Mouse (Mus musculus): ENCODE data around the gene Med21. TPM values are rescaled to one million over a fixed set of nuclear protein-coding genes. Genes with fewer than 3 reads are reported as not detected.
A peak's percentile ranks its signal among the peaks of the same experiment; 100 is the strongest.

Med21 gene
- 133 and 140 TPM in 2 replicates for polyA plus RNA-seq (2015; fragmentation: Nextera tagmentation; extraction: Ambion mirVana)

DNA sequence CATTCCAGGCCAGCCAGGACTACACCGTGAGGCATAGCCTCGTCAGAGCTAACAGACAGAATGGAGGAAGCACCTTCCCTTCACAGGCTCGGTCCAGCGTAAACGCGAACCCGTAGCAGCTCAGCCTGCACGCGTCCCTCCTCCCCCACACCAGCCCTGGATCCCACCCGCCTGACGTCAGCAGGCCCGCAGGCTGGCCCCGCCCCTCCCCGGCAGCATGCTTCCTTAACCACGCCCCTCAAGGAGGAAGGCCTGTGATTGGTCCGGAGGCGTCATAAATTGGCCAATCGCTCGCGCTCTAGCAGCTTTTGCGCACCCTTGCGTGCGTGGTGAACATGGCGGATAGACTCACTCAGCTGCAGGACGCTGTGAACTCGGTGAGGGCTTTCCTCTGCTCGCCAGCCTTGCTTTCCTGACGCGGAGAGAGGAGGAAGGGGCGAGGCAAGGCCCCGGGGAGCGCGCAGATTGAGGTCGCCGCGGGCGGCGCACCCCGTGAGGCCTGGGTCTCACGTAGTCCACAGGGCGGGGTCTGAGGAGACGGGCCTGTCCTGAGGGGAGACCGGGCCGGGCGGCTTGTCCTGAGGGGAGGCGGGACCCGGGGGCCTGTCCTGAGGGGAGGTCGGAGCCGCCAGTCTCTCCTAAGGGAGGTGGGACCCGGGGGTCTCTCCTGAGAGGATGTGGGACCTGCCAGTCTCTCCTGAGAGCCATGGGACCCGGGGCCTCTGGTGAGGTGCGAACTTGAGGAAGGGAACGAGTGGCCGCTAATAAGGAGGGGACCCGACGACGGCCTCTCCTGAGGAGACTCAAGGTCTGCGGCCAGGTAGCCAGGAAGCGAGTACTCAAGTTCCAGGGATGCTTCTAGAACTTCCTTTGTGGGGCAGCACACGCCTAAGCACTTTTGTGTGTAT is at the start of gene Med21, which contains the start of gene Tm7sf3:
Gene Med21 (plus strand): TSS at position 272 of the 908 bp plus-strand sequence.
Gene Tm7sf3 (minus strand): TSS at position 549 of the 908 bp plus-strand sequence.
- H3K27ac ChIP-seq = peak within 1 kb of the TSS; percentile 96
- H3K9ac ChIP-seq = peak within 1 kb of the TSS; percentile 92
- peak within 1 kb of the TSS; percentile 70 for H3K4me2 ChIP-seq
- H3K4me3 ChIP-seq (replicated peaks) = peak within 1 kb of the TSS; percentile 90
- peaks cover 6% of the 10 kb centered on the region; the same call in 1 of the 2 replicates for H3K4me1 ChIP-seq
- ATAC-seq (ENCODE audit: insufficient read depth, low FRiP score, low read depth) = peak; percentile 93
- H3K36me3 ChIP-seq = no peaks in the 10 kb centered on the region
- H3K27me3 ChIP-seq (replicated peaks) = no peaks in the 10 kb centered on the region
- under 1% methylated on average over 58 of the region's 60 CpGs for WGBS
- H3K9me3 ChIP-seq = no peaks in the 10 kb centered on the region

DNA sequence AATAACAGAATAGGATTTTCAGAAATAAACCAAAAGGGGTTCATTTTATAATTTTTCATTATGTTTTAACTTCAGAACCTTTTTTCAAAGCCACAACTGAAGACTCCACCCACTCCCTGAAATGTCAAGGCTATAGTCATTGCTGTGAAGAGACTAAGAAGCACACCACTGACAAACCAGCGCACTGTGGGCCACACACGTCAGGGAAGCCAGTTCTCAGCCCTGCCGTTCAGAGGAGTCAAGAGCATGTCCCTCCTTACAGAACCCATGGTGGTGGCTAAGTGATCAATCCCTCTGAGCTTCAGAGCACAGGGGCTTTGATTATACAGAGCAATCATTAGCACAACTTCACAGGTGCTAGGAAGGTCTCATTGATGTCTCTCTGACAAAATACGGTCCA is 39.7 kb upstream of the Med21 start:
- no peak overlapping the region for H3K27ac ChIP-seq
- 83% methylated on average over 4 of the region's 4 CpGs for WGBS
- H3K4me1 ChIP-seq = no peaks in the 10 kb centered on the region
- no peak overlapping the region for H3K9ac ChIP-seq
- no peaks in the 10 kb centered on the region for H3K27me3 ChIP-seq (replicated peaks)
- no peak overlapping the region for H3K4me3 ChIP-seq (replicated peaks)
- no peak overlapping the region for H3K4me2 ChIP-seq
- H3K36me3 ChIP-seq = peaks cover 31% of the 10 kb centered on the region
- H3K9me3 ChIP-seq = no peaks in the 10 kb centered on the region
- no peak for ATAC-seq (ENCODE audit: insufficient read depth, low FRiP score, low read depth)

DNA sequence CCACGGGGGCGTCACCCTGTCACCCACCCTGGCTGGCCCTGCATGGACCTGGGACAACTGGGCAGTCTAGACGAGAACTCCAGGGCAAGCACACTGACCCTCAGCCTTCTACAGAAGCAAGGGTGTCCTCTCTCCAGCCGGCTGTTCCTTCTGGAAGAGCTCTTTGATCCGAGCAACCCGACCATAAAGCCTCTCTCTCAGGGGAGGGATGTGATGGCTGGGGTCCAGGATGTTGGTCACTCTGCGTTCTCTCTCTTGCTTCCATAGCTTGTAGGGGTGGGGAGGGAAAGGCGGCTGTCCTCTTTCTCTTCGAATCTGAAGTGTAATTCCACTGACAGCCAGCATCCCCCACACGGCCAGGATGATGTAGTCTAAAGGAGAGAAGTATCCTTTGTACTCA is 38.7 kb upstream of the Med21 start:
- Histone ChIP-seq H3K9me3 (no peaks in the 10 kb centered on the region), H3K4me1 (no peaks in the 10 kb centered on the region), H3K27ac (no peak overlapping the region), H3K4me2 (no peak overlapping the region), H3K9ac (no peak overlapping the region), H3K36me3 (peaks cover 31% of the 10 kb centered on the region), H3K4me3 (replicated peaks) (no peak overlapping the region), H3K27me3 (replicated peaks) (no peaks in the 10 kb centered on the region)
- ATAC-seq (ENCODE audit: insufficient read depth, low FRiP score, low read depth) = no peak
- 85% methylated on average over 10 of the region's 10 CpGs for WGBS

DNA sequence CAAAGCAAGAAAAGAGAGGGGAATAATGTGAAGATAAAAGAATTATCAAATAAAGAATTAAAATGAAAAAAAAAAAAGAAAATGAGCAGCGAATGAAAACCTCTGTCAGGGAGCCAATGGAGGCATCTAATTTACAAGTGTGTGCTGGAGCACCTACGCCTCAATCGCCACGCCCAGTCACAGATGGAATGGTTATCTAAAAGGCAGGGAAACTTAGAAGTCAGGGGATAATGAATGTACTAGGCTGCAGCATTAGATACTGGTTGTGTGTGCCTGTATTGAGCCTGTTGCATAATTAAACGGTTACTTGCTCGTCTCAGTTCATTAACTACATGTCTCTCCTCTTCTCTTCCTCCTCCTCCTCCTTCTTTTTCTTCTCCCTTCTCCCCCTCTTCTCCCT is 31.0 kb upstream of the Med21 start:
- Histone ChIP-seq H3K27ac (no peak overlapping the region), H3K27me3 (replicated peaks) (no peaks in the 10 kb centered on the region), H3K4me1 (no peaks in the 10 kb centered on the region), H3K4me2 (no peak overlapping the region), H3K36me3 (peaks cover 9% of the 10 kb centered on the region; the same call in 1 of the 2 replicates), H3K4me3 (replicated peaks) (no peak overlapping the region), H3K9ac (no peak overlapping the region), H3K9me3 (no peaks in the 10 kb centered on the region)
- 80% methylated on average over 6 of the region's 6 CpGs for WGBS
- ATAC-seq (ENCODE audit: insufficient read depth, low FRiP score, low read depth) = peak; percentile 83

DNA sequence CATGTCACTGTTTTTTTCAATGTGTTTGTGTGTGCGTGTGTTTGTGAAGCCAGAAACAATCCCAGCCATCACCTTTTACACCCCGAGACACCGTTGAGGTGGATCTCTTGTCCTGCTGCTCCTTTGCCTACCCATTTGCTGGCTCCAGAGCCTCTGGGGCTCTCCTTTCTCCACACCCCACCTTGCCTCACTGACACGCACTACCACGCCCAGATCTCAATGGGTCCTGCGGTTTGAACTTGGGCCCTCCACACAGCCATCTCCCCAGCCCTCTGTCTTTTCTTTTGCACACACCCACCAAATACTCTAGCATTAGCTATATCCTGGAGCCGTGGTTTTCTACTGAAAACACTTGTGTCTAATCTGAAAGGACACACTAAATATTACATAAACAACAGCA is 30.4 kb upstream of the Med21 start:
- H3K36me3 ChIP-seq = peaks cover 9% of the 10 kb centered on the region; the same call in 1 of the 2 replicates

DNA sequence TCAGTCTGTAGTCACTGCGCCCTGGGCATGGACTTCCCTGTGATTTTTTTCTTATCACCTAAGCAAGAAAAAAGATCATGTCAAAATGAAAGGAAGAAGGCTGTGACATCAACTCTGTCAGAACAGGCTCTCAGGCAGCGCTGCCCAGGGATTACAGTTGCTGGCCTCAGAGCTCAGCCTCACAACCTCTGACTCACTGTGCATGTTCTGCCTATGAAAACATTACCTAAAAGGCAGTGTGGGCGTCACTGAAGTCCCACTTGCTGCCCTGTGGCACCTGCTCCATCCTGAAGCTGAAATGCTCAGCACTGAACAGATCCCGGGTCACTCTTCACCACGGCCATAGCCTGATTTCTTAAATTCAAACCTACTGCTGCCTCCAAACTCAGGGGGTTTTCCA is 29.6 kb upstream of the Med21 start:
- peaks cover 3% of the 10 kb centered on the region; the same call in 1 of the 2 replicates for H3K36me3 ChIP-seq
- no peak for ATAC-seq (ENCODE audit: insufficient read depth, low FRiP score, low read depth)
- H3K9me3 ChIP-seq = no peaks in the 10 kb centered on the region
- H3K4me2 ChIP-seq = no peak overlapping the region
- WGBS = 95% methylated on average over 5 of the region's 5 CpGs
- no peak overlapping the region for H3K4me3 ChIP-seq (replicated peaks)
- no peaks in the 10 kb centered on the region for H3K4me1 ChIP-seq
- no peak overlapping the region for H3K9ac ChIP-seq
- H3K27ac ChIP-seq = no peak overlapping the region
- H3K27me3 ChIP-seq (replicated peaks) = no peaks in the 10 kb centered on the region

More for the DNA sequence above, 30.4 kb upstream of the Med21 start:
- Histone ChIP-seq H3K4me1 (no peaks in the 10 kb centered on the region), H3K9me3 (no peaks in the 10 kb centered on the region), H3K4me3 (replicated peaks) (no peak overlapping the region), H3K4me2 (no peak overlapping the region), H3K9ac (no peak overlapping the region), H3K27me3 (replicated peaks) (no peaks in the 10 kb centered on the region), H3K27ac (no peak overlapping the region)
- 86% methylated on average over 7 of the region's 7 CpGs for WGBS
- peak; percentile 85 for ATAC-seq (ENCODE audit: insufficient read depth, low FRiP score, low read depth)

DNA sequence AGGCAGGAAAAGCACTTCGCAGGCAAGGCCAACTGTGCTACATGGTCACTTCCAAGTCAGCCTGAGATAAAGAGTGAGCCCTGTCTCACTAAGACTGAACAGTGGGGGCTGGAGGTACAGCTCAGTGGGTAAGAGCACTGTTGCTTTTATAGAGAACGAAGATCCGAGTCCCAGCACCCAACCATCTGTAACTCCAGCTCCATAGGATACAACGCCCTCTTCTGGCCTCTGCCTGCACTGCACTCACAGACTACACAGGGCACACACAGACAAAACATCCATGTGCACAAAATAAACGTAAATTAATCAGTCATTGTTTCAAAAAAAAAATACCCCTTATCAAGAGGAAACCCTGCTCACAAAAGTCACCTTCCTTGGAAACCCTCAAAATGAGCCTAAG is 28.4 kb upstream of the Med21 start:
- Histone ChIP-seq H3K4me3 (replicated peaks) (no peak overlapping the region), H3K36me3 (peaks cover 11% of the 10 kb centered on the region), H3K4me2 (no peak overlapping the region), H3K4me1 (no peaks in the 10 kb centered on the region), H3K9ac (no peak overlapping the region), H3K9me3 (no peaks in the 10 kb centered on the region), H3K27me3 (replicated peaks) (no peaks in the 10 kb centered on the region), H3K27ac (no peak overlapping the region)
- no peak for ATAC-seq (ENCODE audit: insufficient read depth, low FRiP score, low read depth)
- WGBS = 91% methylated on average over 5 of the region's 5 CpGs

DNA sequence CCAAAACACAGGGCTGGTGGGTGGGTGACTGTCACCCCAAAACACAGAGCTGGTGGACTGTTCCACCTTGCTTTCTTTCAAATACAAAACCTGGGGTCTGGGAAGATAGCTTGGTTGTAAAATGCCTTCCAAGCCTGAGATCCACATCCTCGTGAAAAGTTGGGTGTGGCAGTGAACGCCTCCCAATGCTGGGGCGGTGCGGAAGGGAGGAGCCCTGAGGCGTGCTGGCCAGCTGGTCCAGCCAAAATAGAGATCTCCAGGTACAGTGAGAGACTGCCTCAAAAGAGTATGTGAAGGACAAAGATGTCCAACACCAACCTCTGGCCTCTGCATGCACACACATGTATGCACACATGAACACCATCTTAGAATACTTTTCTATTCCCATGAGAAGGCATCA is 27.8 kb upstream of the Med21 start:
- no peaks in the 10 kb centered on the region for H3K4me1 ChIP-seq
- H3K9ac ChIP-seq = no peak overlapping the region
- H3K27me3 ChIP-seq (replicated peaks) = no peaks in the 10 kb centered on the region
- 83% methylated on average over 5 of the region's 5 CpGs for WGBS
- no peak overlapping the region for H3K4me3 ChIP-seq (replicated peaks)
- peak; percentile 42; the same call in 1 of the 2 replicates for ATAC-seq (ENCODE audit: insufficient read depth, low FRiP score, low read depth)
- H3K36me3 ChIP-seq = peaks cover 11% of the 10 kb centered on the region
- H3K4me2 ChIP-seq = no peak overlapping the region
- H3K27ac ChIP-seq = no peak overlapping the region
- H3K9me3 ChIP-seq = no peaks in the 10 kb centered on the region

DNA sequence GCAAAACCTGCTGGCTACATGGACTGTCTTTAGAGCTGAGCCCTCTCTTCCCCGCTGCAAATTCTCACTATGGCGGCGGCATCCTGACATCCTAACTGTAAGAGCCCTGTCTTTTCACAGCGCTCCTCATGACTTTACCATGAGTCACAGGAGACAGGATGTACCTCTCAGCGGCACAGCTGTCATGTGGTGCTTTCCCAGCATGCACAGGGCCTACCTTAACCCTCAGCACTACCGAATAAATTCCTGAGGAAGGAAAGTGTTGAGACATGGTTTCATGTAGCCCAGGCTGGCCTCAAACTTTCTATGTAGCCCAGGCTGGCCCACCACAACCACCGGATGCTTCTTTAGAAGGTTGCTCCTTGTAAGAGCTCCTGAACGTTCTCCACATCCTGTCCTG is 26.5 kb upstream of the Med21 start:
- peaks cover 13% of the 10 kb centered on the region for H3K36me3 ChIP-seq
- no peak overlapping the region for H3K4me3 ChIP-seq (replicated peaks)
- no peak overlapping the region for H3K9ac ChIP-seq
- no peak overlapping the region for H3K27ac ChIP-seq
- WGBS = 91% methylated on average over 8 of the region's 8 CpGs
- H3K9me3 ChIP-seq = no peaks in the 10 kb centered on the region
- H3K4me2 ChIP-seq = no peak overlapping the region
- no peaks in the 10 kb centered on the region for H3K27me3 ChIP-seq (replicated peaks)
- no peaks in the 10 kb centered on the region for H3K4me1 ChIP-seq
- ATAC-seq (ENCODE audit: insufficient read depth, low FRiP score, low read depth) = no peak

DNA sequence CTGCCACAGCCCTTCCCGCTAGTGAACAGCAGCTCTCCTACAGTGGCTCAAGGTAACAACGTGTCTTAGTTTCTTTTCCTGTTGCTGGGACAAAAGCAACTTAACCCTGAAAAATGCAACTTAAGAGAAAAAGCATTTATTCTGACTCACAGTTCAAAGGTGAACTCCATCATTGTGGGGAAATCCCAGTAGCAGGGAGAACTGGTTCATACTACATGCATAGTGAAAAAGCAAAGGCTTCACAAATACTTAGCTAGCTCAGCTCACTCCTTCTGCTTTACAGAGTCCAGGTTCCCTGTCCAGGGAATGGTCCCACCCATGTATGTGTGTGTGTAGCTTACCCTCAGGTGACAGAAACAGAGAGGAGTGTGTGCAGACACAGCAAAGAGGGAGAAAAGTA is 25.7 kb upstream of the Med21 start:
- Histone ChIP-seq H3K9me3 (no peaks in the 10 kb centered on the region), H3K4me2 (no peak overlapping the region), H3K9ac (no peak overlapping the region), H3K4me1 (no peaks in the 10 kb centered on the region), H3K27me3 (replicated peaks) (no peaks in the 10 kb centered on the region), H3K4me3 (replicated peaks) (no peak overlapping the region), H3K27ac (no peak overlapping the region), H3K36me3 (peaks cover 13% of the 10 kb centered on the region)
- WGBS = 78% methylated on average over 2 of the region's 2 CpGs
- no peak for ATAC-seq (ENCODE audit: insufficient read depth, low FRiP score, low read depth)

DNA sequence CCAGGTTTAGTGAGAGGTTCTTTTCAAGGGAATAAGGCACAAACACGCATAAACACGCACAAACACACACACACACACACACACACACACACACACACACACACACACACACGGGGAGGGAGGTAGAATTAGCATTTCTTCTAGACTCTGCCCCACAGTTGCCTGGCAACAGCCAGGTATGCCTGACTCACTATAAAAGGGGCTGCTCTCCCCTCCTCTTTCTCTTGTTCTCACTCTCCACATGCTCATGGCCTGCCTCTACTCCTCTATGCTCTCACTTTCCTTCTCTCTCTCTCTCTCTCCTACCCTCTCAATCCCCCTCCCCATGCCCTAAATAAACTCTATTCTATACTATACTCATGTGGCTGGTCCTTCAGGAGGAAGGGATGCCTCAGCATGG is 14.2 kb upstream of the Med21 start:
- ATAC-seq (ENCODE audit: insufficient read depth, low FRiP score, low read depth) = no peak
- Histone ChIP-seq H3K4me3 (replicated peaks) (no peak overlapping the region), H3K9ac (no peak overlapping the region), H3K9me3 (no peaks in the 10 kb centered on the region), H3K4me2 (no peak overlapping the region), H3K36me3 (no peaks in the 10 kb centered on the region), H3K27me3 (replicated peaks) (no peaks in the 10 kb centered on the region), H3K4me1 (peaks cover 2% of the 10 kb centered on the region), H3K27ac (no peak overlapping the region)
- WGBS = 82% methylated on average over 3 of the region's 3 CpGs

Data from stomach, embryonic 15.5 days (tissue).